Mouse (Mus musculus): ENCODE data around the gene Grin3b. TPM values are rescaled to one million over a fixed set of nuclear protein-coding genes. Genes with fewer than 3 reads are reported as not detected.
A peak's percentile ranks its signal among the peaks of the same experiment; 100 is the strongest.

Grin3b gene
- polyA plus RNA-seq, 1 experiment from 2014 or later: 0.19 TPM

GRCm38 (mm10) chr10:79996272-79997033 lies 25.9 kb downstream of the Grin3b start, which contains the start of gene Abca7:
Gene Abca7, plus strand, starts transcription at chr10:79996494.
- H3K27me3 ChIP-seq (ENCODE audit: control insufficient read depth, insufficient read depth, low read length): peaks cover 8% of the 10 kb centered on the region
- 2% methylated on average over 34 of the region's 34 CpGs for WGBS (ENCODE audit: insufficient replicate concordance)
- H3K4me2 ChIP-seq: peak within 1 kb of the TSS; percentile 65
- ATAC-seq (replicated peaks; ENCODE audit: insufficient number of reproducible peaks, low FRiP score, low TSS enrichment): peak; percentile 82
- peaks cover 10% of the 10 kb centered on the region for H3K4me1 ChIP-seq (ENCODE audit: control insufficient read depth, insufficient read depth, low read length)
- peak within 1 kb of the TSS; percentile 70 for H3K9ac ChIP-seq (ENCODE audit: low read depth, low read length)
- no peaks in the 10 kb centered on the region for H3K9me3 ChIP-seq (replicated peaks; ENCODE audit: control insufficient read depth, low read length)
- H3K4me3 ChIP-seq (ENCODE audit: low read depth, low read length): peak within 1 kb of the TSS; percentile 56
- H3K36me3 ChIP-seq (ENCODE audit: control insufficient read depth, insufficient read depth, low read length): peaks cover 34% of the 10 kb centered on the region
- peak within 1 kb of the TSS; percentile 69 for H3K27ac ChIP-seq (ENCODE audit: low read depth, low read length)

DNA sequence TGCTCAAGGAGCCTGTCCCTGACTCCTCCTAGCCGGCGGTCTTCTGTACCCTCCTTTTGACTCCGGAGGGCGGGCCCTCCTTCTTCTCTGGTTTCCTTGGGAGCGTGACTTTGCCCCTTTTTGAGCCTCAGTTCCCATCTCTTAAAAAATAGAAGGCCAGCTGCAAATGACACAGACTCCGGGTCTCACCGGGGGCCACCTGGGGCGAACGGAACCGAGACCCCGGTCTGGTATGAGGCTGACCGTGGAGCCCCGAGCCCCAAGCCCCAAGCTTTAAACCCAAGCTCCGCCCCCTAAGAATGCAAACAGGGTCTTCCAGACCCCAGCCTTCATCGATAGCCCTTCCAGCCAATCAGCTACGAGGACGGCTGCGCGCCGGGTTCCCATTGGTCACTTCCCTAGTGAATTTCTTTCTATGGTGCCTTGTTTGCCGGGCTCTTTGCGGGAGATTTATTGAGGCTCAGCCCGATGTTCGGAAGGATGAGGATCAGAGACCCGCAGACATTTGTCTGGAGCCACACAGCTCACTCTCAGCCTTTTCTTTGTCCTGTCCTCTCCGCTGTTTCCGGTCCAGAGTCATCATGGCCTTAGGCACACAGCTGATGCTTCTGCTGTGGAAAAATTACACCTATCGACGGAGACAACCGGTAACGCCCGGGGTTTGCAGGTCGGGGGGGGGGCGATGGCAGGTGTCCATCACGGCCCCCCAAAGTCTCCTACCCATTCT lies 26.7 kb downstream of the Grin3b start:
- Histone ChIP-seq H3K4me3 (ENCODE audit: low read depth, low read length) (peak overlapping the region; percentile 56), H3K4me1 (ENCODE audit: control insufficient read depth, insufficient read depth, low read length) (peaks cover 10% of the 10 kb centered on the region), H3K9ac (ENCODE audit: low read depth, low read length) (peak overlapping the region; percentile 70), H3K27me3 (ENCODE audit: control insufficient read depth, insufficient read depth, low read length) (peaks cover 14% of the 10 kb centered on the region), H3K9me3 (replicated peaks; ENCODE audit: control insufficient read depth, low read length) (no peaks in the 10 kb centered on the region), H3K4me2 (peak overlapping the region; percentile 65), H3K27ac (ENCODE audit: low read depth, low read length) (peak overlapping the region; percentile 69; the same call in 1 of the 2 replicates), H3K36me3 (ENCODE audit: control insufficient read depth, insufficient read depth, low read length) (peaks cover 27% of the 10 kb centered on the region)
- WGBS (ENCODE audit: insufficient replicate concordance): under 1% methylated on average over 35 of the region's 35 CpGs
- ATAC-seq (replicated peaks; ENCODE audit: insufficient number of reproducible peaks, low FRiP score, low TSS enrichment): no peak; the same call in 1 of the 2 replicates

GRCm38 (mm10) chr10:79997819-79998218 lies 27.3 kb downstream of the Grin3b start:
- ATAC-seq (replicated peaks; ENCODE audit: insufficient number of reproducible peaks, low FRiP score, low TSS enrichment): no peak
- peak overlapping the region; percentile 65 for H3K4me2 ChIP-seq
- H3K27ac ChIP-seq (ENCODE audit: low read depth, low read length): no peak overlapping the region
- H3K27me3 ChIP-seq (ENCODE audit: control insufficient read depth, insufficient read depth, low read length): peaks cover 20% of the 10 kb centered on the region
- peak overlapping the region; percentile 18 for H3K9ac ChIP-seq (ENCODE audit: low read depth, low read length)
- peaks cover 14% of the 10 kb centered on the region for H3K4me1 ChIP-seq (ENCODE audit: control insufficient read depth, insufficient read depth, low read length)
- no peaks in the 10 kb centered on the region for H3K9me3 ChIP-seq (replicated peaks; ENCODE audit: control insufficient read depth, low read length)
- WGBS (ENCODE audit: insufficient replicate concordance): 6% methylated on average over 15 of the region's 15 CpGs
- H3K36me3 ChIP-seq (ENCODE audit: control insufficient read depth, insufficient read depth, low read length): peaks cover 22% of the 10 kb centered on the region
- peak overlapping the region; percentile 56 for H3K4me3 ChIP-seq (ENCODE audit: low read depth, low read length)

DNA sequence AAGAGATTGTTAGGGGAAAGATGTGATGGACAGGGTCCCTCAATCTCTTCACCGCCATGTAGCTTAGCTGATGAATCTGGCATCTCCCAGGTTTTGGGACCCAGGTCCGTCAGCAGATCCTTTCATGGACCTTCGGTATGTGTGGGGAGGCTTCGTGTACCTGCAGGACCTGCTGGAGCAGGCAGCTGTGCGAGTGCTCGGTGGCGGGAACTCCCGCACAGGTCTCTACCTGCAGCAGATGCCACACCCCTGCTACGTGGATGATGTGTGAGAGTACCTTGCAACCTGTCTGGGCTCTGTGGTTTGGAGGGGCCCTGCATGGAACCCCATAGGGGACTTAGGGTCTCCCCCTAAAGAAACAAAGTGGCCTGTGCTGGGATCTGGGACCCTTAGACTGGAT lies 31.4 kb downstream of the Grin3b start:
- WGBS (ENCODE audit: insufficient replicate concordance): 77% methylated on average over 9 of the region's 9 CpGs
- H3K9ac ChIP-seq (ENCODE audit: low read depth, low read length): no peak overlapping the region
- H3K4me3 ChIP-seq (ENCODE audit: low read depth, low read length): no peak overlapping the region
- H3K4me2 ChIP-seq: no peak overlapping the region
- H3K27me3 ChIP-seq (ENCODE audit: control insufficient read depth, insufficient read depth, low read length): peaks cover 26% of the 10 kb centered on the region
- peaks cover 25% of the 10 kb centered on the region for H3K4me1 ChIP-seq (ENCODE audit: control insufficient read depth, insufficient read depth, low read length)
- no peak for ATAC-seq (replicated peaks; ENCODE audit: insufficient number of reproducible peaks, low FRiP score, low TSS enrichment)
- no peak overlapping the region for H3K27ac ChIP-seq (ENCODE audit: low read depth, low read length)
- H3K9me3 ChIP-seq (replicated peaks; ENCODE audit: control insufficient read depth, low read length): no peaks in the 10 kb centered on the region
- H3K36me3 ChIP-seq (ENCODE audit: control insufficient read depth, insufficient read depth, low read length): no peaks in the 10 kb centered on the region

- peak overlapping the region; percentile 31; the same call in 1 of the 2 replicates for H3K4me2 ChIP-seq
- no peaks in the 10 kb centered on the region for H3K9me3 ChIP-seq (replicated peaks; ENCODE audit: control insufficient read depth, low read length)
- peaks cover 20% of the 10 kb centered on the region for H3K4me1 ChIP-seq (ENCODE audit: control insufficient read depth, insufficient read depth, low read length)
- H3K27me3 ChIP-seq (ENCODE audit: control insufficient read depth, insufficient read depth, low read length): peaks cover 26% of the 10 kb centered on the region
- ATAC-seq (replicated peaks; ENCODE audit: insufficient number of reproducible peaks, low FRiP score, low TSS enrichment): no peak
- no peak overlapping the region for H3K27ac ChIP-seq (ENCODE audit: low read depth, low read length)
- H3K36me3 ChIP-seq (ENCODE audit: control insufficient read depth, insufficient read depth, low read length): no peaks in the 10 kb centered on the region
- 22% methylated on average over 21 of the region's 21 CpGs for WGBS (ENCODE audit: insufficient replicate concordance)
- no peak overlapping the region for H3K4me3 ChIP-seq (ENCODE audit: low read depth, low read length)
- H3K9ac ChIP-seq (ENCODE audit: low read depth, low read length): peak overlapping the region; percentile 50
Observed at GRCm38 (mm10) chr10:80002829-80003228, 32.3 kb downstream of the Grin3b start.

GRCm38 (mm10) chr10:80003374-80004232 lies 33.1 kb downstream of the Grin3b start:
- H3K9me3 ChIP-seq (replicated peaks; ENCODE audit: control insufficient read depth, low read length): no peaks in the 10 kb centered on the region
- H3K4me1 ChIP-seq (ENCODE audit: control insufficient read depth, insufficient read depth, low read length): peaks cover 15% of the 10 kb centered on the region
- ATAC-seq (replicated peaks; ENCODE audit: insufficient number of reproducible peaks, low FRiP score, low TSS enrichment): 0 out of 2 replicates have a peak, but pooled peaks have one; percentile 8
- H3K9ac ChIP-seq (ENCODE audit: low read depth, low read length): peak overlapping the region; percentile 50
- H3K27me3 ChIP-seq (ENCODE audit: control insufficient read depth, insufficient read depth, low read length): peaks cover 26% of the 10 kb centered on the region
- no peak overlapping the region for H3K4me3 ChIP-seq (ENCODE audit: low read depth, low read length)
- peak overlapping the region; percentile 31; the same call in 1 of the 2 replicates for H3K4me2 ChIP-seq
- WGBS (ENCODE audit: insufficient replicate concordance): 43% methylated on average over 9 of the region's 9 CpGs
- no peaks in the 10 kb centered on the region for H3K36me3 ChIP-seq (ENCODE audit: control insufficient read depth, insufficient read depth, low read length)
- H3K27ac ChIP-seq (ENCODE audit: low read depth, low read length): peak overlapping the region; percentile 25; the same call in 1 of the 2 replicates

DNA sequence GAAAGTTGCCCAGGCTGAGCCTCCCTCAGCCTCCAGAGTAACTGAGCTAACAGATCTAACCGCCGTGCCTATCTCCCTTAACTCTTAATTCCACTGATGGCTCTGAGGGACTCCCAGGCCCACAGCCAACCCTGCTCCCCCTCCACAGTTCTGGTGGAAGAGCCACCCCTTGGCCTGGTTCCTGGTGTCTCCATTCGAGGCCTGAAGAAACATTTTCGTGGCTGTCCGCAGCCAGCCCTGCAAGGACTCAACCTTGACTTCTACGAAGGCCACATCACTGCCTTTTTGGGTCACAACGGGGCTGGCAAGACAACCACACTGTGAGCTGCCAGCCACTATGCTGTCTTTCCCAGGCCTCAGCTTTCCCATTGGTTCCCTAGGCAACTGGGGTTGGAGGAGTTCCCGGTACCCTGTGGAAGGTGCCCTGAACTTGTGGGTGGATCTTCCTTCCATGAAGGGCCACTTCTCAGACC lies 33.8 kb downstream of the Grin3b start:
- WGBS (ENCODE audit: insufficient replicate concordance): 86% methylated on average over 8 of the region's 8 CpGs
- Histone ChIP-seq H3K27me3 (ENCODE audit: control insufficient read depth, insufficient read depth, low read length) (peaks cover 24% of the 10 kb centered on the region), H3K9me3 (replicated peaks; ENCODE audit: control insufficient read depth, low read length) (no peaks in the 10 kb centered on the region), H3K4me2 (no peak overlapping the region), H3K27ac (ENCODE audit: low read depth, low read length) (0 out of 2 replicates have a peak overlapping the region, but pooled peaks have one; percentile 16), H3K4me1 (ENCODE audit: control insufficient read depth, insufficient read depth, low read length) (peaks cover 15% of the 10 kb centered on the region), H3K36me3 (ENCODE audit: control insufficient read depth, insufficient read depth, low read length) (peaks cover 2% of the 10 kb centered on the region; the same call in 1 of the 2 replicates), H3K4me3 (ENCODE audit: low read depth, low read length) (no peak overlapping the region), H3K9ac (ENCODE audit: low read depth, low read length) (no peak overlapping the region)
- ATAC-seq (replicated peaks; ENCODE audit: insufficient number of reproducible peaks, low FRiP score, low TSS enrichment): no peak

GRCm38 (mm10) chr10:80011740-80012139 lies 41.2 kb downstream of the Grin3b start:
- ATAC-seq (replicated peaks; ENCODE audit: insufficient number of reproducible peaks, low FRiP score, low TSS enrichment): no peak
- Histone ChIP-seq H3K27me3 (ENCODE audit: control insufficient read depth, insufficient read depth, low read length) (peaks cover 42% of the 10 kb centered on the region), H3K9ac (ENCODE audit: low read depth, low read length) (no peak overlapping the region), H3K4me3 (ENCODE audit: low read depth, low read length) (no peak overlapping the region), H3K27ac (ENCODE audit: low read depth, low read length) (no peak overlapping the region), H3K9me3 (replicated peaks; ENCODE audit: control insufficient read depth, low read length) (peaks cover 11% of the 10 kb centered on the region), H3K4me1 (ENCODE audit: control insufficient read depth, insufficient read depth, low read length) (peaks cover 9% of the 10 kb centered on the region), H3K36me3 (ENCODE audit: control insufficient read depth, insufficient read depth, low read length) (peaks cover 15% of the 10 kb centered on the region), H3K4me2 (no peak overlapping the region)
- 86% methylated on average over 6 of the region's 6 CpGs for WGBS (ENCODE audit: insufficient replicate concordance)
